Mouse (Mus musculus): ENCODE results near the gene Olfr692. TPM values are rescaled to one million over a fixed set of nuclear protein-coding genes. Genes with fewer than 3 reads are reported as not detected.
"Not testable (repeated sequence)": the region's sequence is repeated elsewhere in the genome, so short reads cannot be mapped to it uniquely, and the experiment has no call there.

Gene Olfr692
- polyA plus RNA-seq, 1 experiment from 2014 or later = not detected

DNA sequence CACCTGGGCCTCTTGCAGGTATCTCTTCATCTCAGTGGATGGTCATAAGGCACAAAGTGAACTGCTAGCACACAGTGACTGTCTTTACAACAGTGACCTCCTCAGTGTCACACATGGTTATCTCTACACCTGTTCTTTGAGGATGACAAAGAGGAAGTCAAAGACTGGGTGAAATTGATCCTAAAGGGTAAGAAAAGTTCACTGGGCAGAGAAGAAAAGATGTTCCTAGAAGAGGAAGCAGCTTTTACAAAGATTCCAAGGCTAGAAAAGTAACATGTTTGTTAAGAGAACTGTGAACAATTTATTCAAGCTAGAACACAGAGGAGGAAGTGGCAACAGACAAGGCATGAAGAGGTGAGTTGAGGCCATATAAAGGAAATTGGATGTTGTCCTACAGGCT is 28.1 kb downstream of the Olfr692 start:
- H3K9me3 ChIP-seq (ENCODE audit: control insufficient read depth, low read length) = no peaks in the 10 kb centered on the region

DNA sequence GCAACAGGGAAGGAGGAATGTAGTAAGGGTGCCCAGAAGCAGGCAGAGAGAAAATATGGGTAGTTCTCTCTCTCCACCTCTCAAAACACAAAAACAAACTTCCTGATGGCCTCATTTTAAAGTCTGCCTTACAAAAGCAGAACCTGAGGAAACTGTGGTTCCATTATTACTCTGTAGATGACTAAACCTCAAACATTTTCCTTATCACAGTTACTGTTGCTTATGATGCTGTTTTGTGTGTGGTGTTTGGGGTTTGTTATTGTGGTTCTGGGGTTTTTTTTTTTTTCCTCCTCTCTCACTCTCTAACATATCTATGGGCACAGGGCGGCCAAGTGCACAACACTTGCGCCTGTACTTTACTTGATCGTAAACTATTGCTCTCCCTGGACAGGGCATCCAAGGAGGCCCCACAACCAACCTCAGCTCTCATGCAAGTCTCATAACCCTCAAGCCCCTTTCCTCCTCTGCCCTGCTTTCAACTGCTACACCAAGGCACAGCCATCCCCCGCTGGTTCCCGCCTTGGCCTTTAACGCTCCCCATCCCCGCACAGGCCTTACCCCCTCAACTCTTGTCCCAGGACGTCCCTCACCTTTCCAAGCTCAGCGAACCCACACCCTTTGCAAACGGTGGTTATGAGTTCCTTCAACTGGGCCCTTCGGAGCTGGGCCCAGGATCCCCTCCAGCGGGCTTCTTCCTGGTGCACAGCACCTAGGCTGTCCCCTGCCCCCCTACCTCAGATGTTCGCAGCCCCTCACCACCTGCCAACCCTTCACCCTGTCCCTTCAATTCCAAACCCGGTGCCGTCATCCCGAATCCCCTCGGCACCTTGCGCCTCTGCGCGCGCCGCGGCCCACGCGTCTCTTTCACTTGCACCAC is 31.3 kb downstream of the Olfr692 start:
- ATAC-seq = no peak
- Histone ChIP-seq H3K27ac (ENCODE audit: low read depth, low read length) (peak overlapping the region; percentile 72), H3K9me3 (ENCODE audit: control insufficient read depth, low read length) (no peaks in the 10 kb centered on the region), H3K27me3 (replicated peaks; ENCODE audit: control insufficient read depth, insufficient read depth, low read length) (no peaks in the 10 kb centered on the region), H3K4me3 (ENCODE audit: low read length) (peak overlapping the region; percentile 92), H3K4me1 (ENCODE audit: control insufficient read depth, insufficient read depth, low read depth, low read length) (peaks cover 9% of the 10 kb centered on the region), H3K36me3 (ENCODE audit: control insufficient read depth, insufficient read depth, low read length) (no peaks in the 10 kb centered on the region), H3K4me2 (ENCODE audit: low read length) (peak overlapping the region; percentile 90), H3K9ac (ENCODE audit: low read depth, low read length) (peak overlapping the region; percentile 94)
- under 1% methylated on average over 25 of the region's 25 CpGs for WGBS

More for the DNA sequence above, 28.1 kb downstream of the Olfr692 start:
- H3K4me3 ChIP-seq (ENCODE audit: low read length) = no peak overlapping the region
- H3K36me3 ChIP-seq (ENCODE audit: control insufficient read depth, insufficient read depth, low read length) = no peaks in the 10 kb centered on the region
- peaks cover 9% of the 10 kb centered on the region for H3K4me1 ChIP-seq (ENCODE audit: control insufficient read depth, insufficient read depth, low read depth, low read length)
- H3K4me2 ChIP-seq (ENCODE audit: low read length) = no peak overlapping the region
- H3K27ac ChIP-seq (ENCODE audit: low read depth, low read length) = no peak overlapping the region
- no peak for ATAC-seq
- no peak overlapping the region for H3K9ac ChIP-seq (ENCODE audit: low read depth, low read length)
- no peaks in the 10 kb centered on the region for H3K27me3 ChIP-seq (replicated peaks; ENCODE audit: control insufficient read depth, insufficient read depth, low read length)

DNA sequence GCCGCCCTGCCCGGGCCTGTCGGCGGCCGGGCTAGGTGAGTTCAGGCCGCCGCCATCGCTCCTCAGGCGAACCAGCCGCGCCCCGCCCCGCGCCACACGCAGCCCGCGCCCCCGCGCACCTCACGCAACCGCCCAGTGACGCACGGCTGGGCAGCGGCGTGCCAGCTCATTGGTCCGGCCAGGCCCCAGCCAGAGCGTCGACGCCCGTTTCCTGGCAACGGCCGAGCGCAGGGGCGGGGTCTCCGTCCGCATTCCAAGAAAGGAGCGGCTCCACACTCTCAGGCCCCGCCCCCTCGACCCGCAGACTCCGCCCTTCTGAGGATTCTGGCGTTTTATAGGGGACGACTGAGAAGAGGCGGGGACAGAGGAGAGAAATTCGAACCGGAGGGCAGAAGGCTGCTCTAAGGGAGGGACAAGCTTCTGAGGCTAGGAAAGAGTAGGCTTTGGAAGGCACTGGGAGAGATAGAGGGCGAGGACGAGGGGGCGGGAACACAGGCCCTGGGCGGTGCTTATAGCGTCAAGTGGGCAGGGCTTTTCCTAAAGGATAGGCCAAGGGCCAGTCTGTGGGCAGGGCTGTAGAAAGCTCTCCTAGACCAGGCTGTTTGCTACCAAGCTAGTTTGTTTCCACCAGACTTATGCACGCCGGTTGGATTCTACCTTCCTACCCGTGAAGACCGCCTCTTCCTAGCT is 32.0 kb downstream of the Olfr692 start, which contains the start of gene Fam160a2:
Fam160a2 (minus strand) TSS at position 120 of the 690 bp plus-strand sequence.
- H3K4me2 ChIP-seq (ENCODE audit: low read length) = peak within 1 kb of the TSS; percentile 90
- peak; percentile 99 for ATAC-seq
- H3K27ac ChIP-seq (ENCODE audit: low read depth, low read length) = peak within 1 kb of the TSS; percentile 81
- under 1% methylated on average over 55 of the region's 55 CpGs for WGBS
- peaks cover 9% of the 10 kb centered on the region for H3K4me1 ChIP-seq (ENCODE audit: control insufficient read depth, insufficient read depth, low read depth, low read length)
- H3K27me3 ChIP-seq (replicated peaks; ENCODE audit: control insufficient read depth, insufficient read depth, low read length) = no peaks in the 10 kb centered on the region
- peak within 1 kb of the TSS; percentile 94 for H3K9ac ChIP-seq (ENCODE audit: low read depth, low read length)
- H3K4me3 ChIP-seq (ENCODE audit: low read length) = peak within 1 kb of the TSS; percentile 92
- H3K36me3 ChIP-seq (ENCODE audit: control insufficient read depth, insufficient read depth, low read length) = no peaks in the 10 kb centered on the region
- H3K9me3 ChIP-seq (ENCODE audit: control insufficient read depth, low read length) = no peaks in the 10 kb centered on the region

- no peak within 1 kb of the TSS for H3K4me3 ChIP-seq (ENCODE audit: low read length)
- WGBS = 82% methylated on average over 5 of the region's 5 CpGs
- H3K9ac ChIP-seq (ENCODE audit: low read depth, low read length) = no peak within 1 kb of the TSS
- no peak within 1 kb of the TSS for H3K27ac ChIP-seq (ENCODE audit: low read depth, low read length)
- no peak for ATAC-seq
- peaks cover under 1% of the 10 kb centered on the region; the same call in 1 of the 2 replicates for H3K4me1 ChIP-seq (ENCODE audit: control insufficient read depth, insufficient read depth, low read depth, low read length)
- H3K27me3 ChIP-seq (replicated peaks; ENCODE audit: control insufficient read depth, insufficient read depth, low read length) = no peaks in the 10 kb centered on the region
- H3K36me3 ChIP-seq (ENCODE audit: control insufficient read depth, insufficient read depth, low read length) = no peaks in the 10 kb centered on the region
- H3K9me3 ChIP-seq (ENCODE audit: control insufficient read depth, low read length) = no peaks in the 10 kb centered on the region
- no peak within 1 kb of the TSS for H3K4me2 ChIP-seq (ENCODE audit: low read length)
These were observed 36.2 kb downstream of the Olfr692 start, which contains the start of gene Cnga4 for GRCm38 (mm10) chr7:105404268-105404667. Cnga4 (plus strand) TSS chr7:105404568.

DNA sequence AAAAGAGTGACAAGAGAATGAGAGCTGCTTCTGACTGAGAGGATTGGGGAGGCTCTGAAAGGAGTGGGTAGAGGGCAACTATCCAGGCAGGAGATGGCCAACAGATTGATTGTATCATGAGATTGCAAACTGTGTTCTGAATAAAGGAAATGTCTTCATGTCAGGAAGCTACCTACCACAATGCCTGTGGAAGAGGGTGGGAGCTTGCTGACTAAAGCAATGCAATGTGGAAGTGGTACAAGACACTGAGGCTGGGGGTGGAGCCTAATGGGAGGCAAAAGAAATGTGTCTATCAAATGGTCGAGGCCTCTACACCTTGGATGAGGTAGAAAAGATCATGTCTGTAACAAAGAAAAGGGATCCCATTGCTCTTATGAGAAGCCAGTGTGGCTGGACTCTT is 38.3 kb downstream of the Olfr692 start:
- ATAC-seq = no peak
- 79% methylated on average over 1 of the region's 1 CpGs for WGBS

DNA sequence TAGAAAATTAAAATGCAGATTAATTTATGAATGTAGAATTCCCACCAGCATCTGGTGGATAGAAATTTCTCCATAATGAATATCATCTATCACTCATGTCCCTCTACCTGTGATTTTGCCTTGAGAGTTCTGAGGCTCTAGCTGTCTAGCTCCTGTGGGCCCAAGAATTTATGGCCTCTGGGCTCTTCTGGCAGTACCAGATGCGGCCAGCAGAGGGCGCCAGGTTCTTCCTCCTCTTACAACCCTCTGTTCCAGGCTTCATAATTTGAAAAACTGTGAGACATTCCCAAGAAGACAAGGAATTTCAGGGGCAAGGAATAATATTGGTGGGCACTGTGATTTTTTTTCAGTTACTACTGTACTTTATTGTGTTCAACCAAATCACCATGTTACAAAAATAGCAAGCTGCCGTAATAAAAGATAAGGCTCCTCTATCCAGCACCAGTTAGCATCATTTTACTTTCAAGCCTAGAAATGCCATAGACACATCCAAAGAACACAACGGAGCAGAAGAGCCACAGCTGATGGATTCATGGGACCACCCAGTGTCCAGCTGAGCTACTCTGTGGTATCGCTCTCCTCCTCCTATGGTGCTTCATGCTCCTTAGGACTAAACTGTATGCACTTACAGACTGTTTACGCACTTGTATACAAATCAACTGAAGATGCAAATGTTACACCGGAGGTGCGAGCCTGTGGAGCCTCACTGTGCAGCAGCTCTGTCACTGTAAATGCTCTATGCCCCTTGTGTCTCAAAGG is 44.0 kb downstream of the Olfr692 start:
- not testable (repeated sequence) for H3K36me3 ChIP-seq (ENCODE audit: control insufficient read depth, insufficient read depth, low read length); H3K9me3 ChIP-seq (ENCODE audit: control insufficient read depth, low read length); H3K4me3 ChIP-seq (ENCODE audit: low read length); H3K27me3 ChIP-seq (replicated peaks; ENCODE audit: control insufficient read depth, insufficient read depth, low read length); H3K4me2 ChIP-seq (ENCODE audit: low read length); H3K9ac ChIP-seq (ENCODE audit: low read depth, low read length); H3K4me1 ChIP-seq (ENCODE audit: control insufficient read depth, insufficient read depth, low read depth, low read length); H3K27ac ChIP-seq (ENCODE audit: low read depth, low read length)
- ATAC-seq = peak; percentile 30; the same call in 1 of the 2 replicates
- WGBS = 54% methylated on average over 8 of the region's 8 CpGs

More for the DNA sequence above, 38.3 kb downstream of the Olfr692 start:
- no peaks in the 10 kb centered on the region for H3K27me3 ChIP-seq (replicated peaks; ENCODE audit: control insufficient read depth, insufficient read depth, low read length)
- no peaks in the 10 kb centered on the region for H3K9me3 ChIP-seq (ENCODE audit: control insufficient read depth, low read length)
- H3K4me2 ChIP-seq (ENCODE audit: low read length) = no peak overlapping the region
- no peak overlapping the region for H3K9ac ChIP-seq (ENCODE audit: low read depth, low read length)
- no peak overlapping the region for H3K27ac ChIP-seq (ENCODE audit: low read depth, low read length)
- H3K4me1 ChIP-seq (ENCODE audit: control insufficient read depth, insufficient read depth, low read depth, low read length) = no peaks in the 10 kb centered on the region
- no peak overlapping the region for H3K4me3 ChIP-seq (ENCODE audit: low read length)
- H3K36me3 ChIP-seq (ENCODE audit: control insufficient read depth, insufficient read depth, low read length) = no peaks in the 10 kb centered on the region

GRCm38 (mm10) chr7:105414385-105414784 is 46.4 kb downstream of the Olfr692 start:
- Histone ChIP-seq H3K4me3 (ENCODE audit: low read length) (no peak overlapping the region), H3K4me2 (ENCODE audit: low read length) (no peak overlapping the region), H3K27me3 (replicated peaks; ENCODE audit: control insufficient read depth, insufficient read depth, low read length) (no peaks in the 10 kb centered on the region), H3K27ac (ENCODE audit: low read depth, low read length) (no peak overlapping the region), H3K9me3 (ENCODE audit: control insufficient read depth, low read length) (no peaks in the 10 kb centered on the region), H3K9ac (ENCODE audit: low read depth, low read length) (no peak overlapping the region), H3K36me3 (ENCODE audit: control insufficient read depth, insufficient read depth, low read length) (no peaks in the 10 kb centered on the region), H3K4me1 (ENCODE audit: control insufficient read depth, insufficient read depth, low read depth, low read length) (no peaks in the 10 kb centered on the region)
- no peak for ATAC-seq
- 58% methylated on average over 6 of the region's 6 CpGs for WGBS

DNA sequence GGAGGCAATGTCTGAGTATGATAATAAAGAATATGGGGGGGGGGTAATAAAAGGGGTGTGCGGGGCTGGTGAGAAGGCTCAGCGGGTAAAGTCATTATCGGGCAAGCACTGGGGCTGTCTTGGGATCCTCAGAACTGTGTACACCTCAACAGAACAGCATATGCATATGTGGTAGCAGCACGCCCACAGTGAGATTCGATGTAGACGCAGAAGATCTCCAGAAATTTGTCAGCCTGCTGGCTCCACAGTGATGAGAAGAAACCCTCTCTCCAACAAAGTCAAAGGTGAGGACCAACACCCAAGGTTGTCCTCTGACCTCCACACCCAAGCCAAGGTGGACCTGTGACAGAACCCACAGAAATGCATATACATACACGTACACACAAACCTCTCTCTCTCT is 48.5 kb downstream of the Olfr692 start:
- 92% methylated on average over 7 of the region's 7 CpGs for WGBS

More for the DNA sequence above, 48.5 kb downstream of the Olfr692 start:
- Histone ChIP-seq H3K9me3 (ENCODE audit: control insufficient read depth, low read length) (no peaks in the 10 kb centered on the region), H3K4me2 (ENCODE audit: low read length) (no peak overlapping the region), H3K27ac (ENCODE audit: low read depth, low read length) (no peak overlapping the region), H3K9ac (ENCODE audit: low read depth, low read length) (no peak overlapping the region), H3K4me3 (ENCODE audit: low read length) (no peak overlapping the region), H3K27me3 (replicated peaks; ENCODE audit: control insufficient read depth, insufficient read depth, low read length) (no peaks in the 10 kb centered on the region), H3K36me3 (ENCODE audit: control insufficient read depth, insufficient read depth, low read length) (no peaks in the 10 kb centered on the region), H3K4me1 (ENCODE audit: control insufficient read depth, insufficient read depth, low read depth, low read length) (no peaks in the 10 kb centered on the region)
- ATAC-seq = no peak
